Mouse (Mus musculus) gastrocnemius, postnatal 36 days (tissue): ENCODE data around the gene Hcst. TPM values are rescaled to one million over a fixed set of nuclear protein-coding genes. Genes with fewer than 3 reads are reported as not detected.

Source experiments
- DNase-seq, 2 experiments: peaks; one replicate each; pipeline ENCODE4 v3.0.0; 2022
- intact Hi-C: fragments of 180-260 bp; cut with DNase I; formaldehyde crosslinking; loops from one replicate; pipeline ENCODE4 v1.15.1; 2025
- total RNA-seq, 2 experiments: library from RNA; stranded (reverse); gene quantifications; 2 replicates each; pipeline ENCODE4 v1.2.3; 2021

The Hcst gene
- total RNA-seq, 2 experiments from 2014 or later, result 0.86 TPM; not detected in 1

- DNase-seq, result no peak
- intact Hi-C loops, result no loop called here
Measured at GRCm38 (mm10) chr7:30392746-30393520, 26.7 kb downstream of the Hcst start.

- DNase-seq, result no peak
- intact Hi-C loops, result no loop called here
Measured at GRCm38 (mm10) chr7:30384106-30384505, 35.5 kb downstream of the Hcst start.

GRCm38 (mm10) chr7:30380061-30380460 is 39.6 kb downstream of the Hcst start:
- DNase-seq, result no peak
- intact Hi-C loops, result no loop called here

- intact Hi-C loops, result loop anchor here (2.0 kb wide), 2 partner anchors 59 to 119 kb away; partner anchors contain the start of gene Prodh2
- DNase-seq, result peak; percentile 85 to 87
Measured at GRCm38 (mm10) chr7:30373501-30373962, 46.1 kb downstream of the Hcst start.

Other genes starting within 250 kb of the Hcst start
- gene Cox7a1, start 235.7 kb downstream of the Hcst start, total RNA-seq, result 1,000 to 10,000 TPM in 1 of 2 experiments, 100 to 1,000 TPM in 1; 976 to 1,017 TPM
- 100 to 1,000 TPM; 188 to 196 TPM for gene Capns1, start 221.0 kb downstream of the Hcst start, total RNA-seq
- gene Polr2i, start 187.9 kb downstream of the Hcst start, total RNA-seq, result 10 to 100 TPM; 53.9 to 58.8 TPM
- 10 to 100 TPM; 29.9 to 30.0 TPM for gene Tbcb, start 187.6 kb downstream of the Hcst start, total RNA-seq
- not detected for gene Ovol3, start 184.1 kb downstream of the Hcst start, total RNA-seq
- gene Thap8, start 139.8 kb downstream of the Hcst start, total RNA-seq, result under 1 TPM in 1 of 2 experiments, not detected in 1; 0.25 TPM
- gene Wdr62, start 139.4 kb downstream of the Hcst start, total RNA-seq, result 1 to 10 TPM; 2.2 to 2.7 TPM
- gene Clip3, start 128.1 kb downstream of the Hcst start, total RNA-seq, result 1 to 10 TPM; 4.5 to 5.6 TPM
- 10 to 100 TPM; 18.3 to 18.4 TPM for gene Alkbh6, start 111.1 kb downstream of the Hcst start, total RNA-seq
- 1 to 10 TPM in 1 of 2 experiments, not detected in 1; 1.9 TPM for gene Syne4, start 105.0 kb downstream of the Hcst start, total RNA-seq
- under 1 TPM; 0.48 to 0.72 TPM for gene E130208F15Rik, start 98.1 kb downstream of the Hcst start, total RNA-seq
- gene Sdhaf1, start 96.0 kb downstream of the Hcst start, total RNA-seq, result 1 to 10 TPM; 6.9 to 7.3 TPM
- gene Lrfn3, start 57.1 kb downstream of the Hcst start, total RNA-seq, result 1 to 10 TPM; 2.9 to 3.2 TPM
- gene Tyrobp, start 6.1 kb downstream of the Hcst start, total RNA-seq, result 1 to 10 TPM; 2.9 to 5.7 TPM
- gene Nfkbid, start 1.9 kb upstream of the Hcst start, total RNA-seq, result under 1 TPM; 0.12 to 0.20 TPM
- 1 to 10 TPM in 1 of 2 experiments, under 1 TPM in 1; 0.62 to 1.0 TPM for gene Aplp1, start 25.7 kb upstream of the Hcst start, total RNA-seq
- not detected for gene Kirrel2, start 37.8 kb upstream of the Hcst start, total RNA-seq
- not detected for gene Nphs1, start 38.5 kb upstream of the Hcst start, total RNA-seq
- not detected for gene Prodh2, start 73.8 kb upstream of the Hcst start, total RNA-seq
- 1 to 10 TPM in 1 of 2 experiments, under 1 TPM in 1; 0.49 to 1.0 TPM for gene Arhgap33, start 115.2 kb upstream of the Hcst start, total RNA-seq
- 1,000 to 10,000 TPM; 1,132 to 1,502 TPM for gene Hspb6, start 132.3 kb upstream of the Hcst start, total RNA-seq
- 1 to 10 TPM; 3.3 to 8.2 TPM for gene Proser3, start 132.4 kb upstream of the Hcst start, total RNA-seq
- 10 to 100 TPM in 1 of 2 experiments, 1 to 10 TPM in 1; 9.6 to 12.4 TPM for gene Lin37, start 140.0 kb upstream of the Hcst start, total RNA-seq
- 10 to 100 TPM; 51.8 to 52.3 TPM for gene U2af1l4, start 143.4 kb upstream of the Hcst start, total RNA-seq
- gene Gm49396, start 143.5 kb upstream of the Hcst start, total RNA-seq, result 1 to 10 TPM; 1.8 TPM
- gene Psenen, start 143.8 kb upstream of the Hcst start, total RNA-seq, result 10 to 100 TPM; 95.1 to 99.1 TPM
- under 1 TPM in 1 of 2 experiments, not detected in 1; 0.38 TPM for gene Igflr1, start 145.6 kb upstream of the Hcst start, total RNA-seq
- 10 to 100 TPM; 13.4 to 16.0 TPM for gene Kmt2b, start 168.9 kb upstream of the Hcst start, total RNA-seq
- not detected for gene Zbtb32, start 179.1 kb upstream of the Hcst start, total RNA-seq
- not detected for gene Upk1a, start 193.0 kb upstream of the Hcst start, total RNA-seq
- 1,000 to 10,000 TPM; 1,738 to 1,902 TPM for gene Cox6b1, start 206.3 kb upstream of the Hcst start, total RNA-seq
- not detected for gene Etv2, start 216.0 kb upstream of the Hcst start, total RNA-seq
- 10 to 100 TPM; 35.7 to 38.1 TPM for gene Rbm42, start 230.5 kb upstream of the Hcst start, total RNA-seq
- gene Haus5, start 245.1 kb upstream of the Hcst start, total RNA-seq, result 1 to 10 TPM; 2.9 to 3.2 TPM